Mouse (Mus musculus) cerebellum, adult 2 months (tissue): ENCODE measurements at regions not wholly inside any gene's neighbourhood (a gene's known extent, or its start where the extent isn't known, plus 50 kb on each side); places are given as distances from the start of the nearest gene placed in this dataset.

ENCODE experiments used
- CTCF ChIP-seq: fragments of 200-500 bp; IDR thresholded peaks from 2 replicates; pipeline ENCODE4 v1.5.1; 2011; ENCODE audit warnings: low read depth, mild to moderate bottlenecking, control low read depth, low read length, moderate library complexity, borderline replicate concordance; ENCODE audit not compliant: insufficient read depth
- POLR2A ChIP-seq: fragments of 200-500 bp; IDR thresholded peaks from 2 replicates; pipeline ENCODE4 v1.6.1; 2011; ENCODE audit warnings: low read length, control low read depth, borderline replicate concordance; ENCODE audit not compliant: insufficient read depth

- TF ChIP-seq CTCF = no peak
- TF ChIP-seq POLR2A = no peak
Measured at GRCm38 (mm10) chr13:57083751-57084150, 188.0 kb upstream of the Trpc7 start.
